Mouse (Mus musculus) gonadal fat pad, adult 2 months (tissue): ENCODE data around the gene Glipr1. TPM values are rescaled to one million over a fixed set of nuclear protein-coding genes. Genes with fewer than 3 reads are reported as not detected.
A peak's percentile ranks its signal among the peaks of the same experiment; 100 is the strongest.
"Not testable (repeated sequence)": the region's sequence is repeated elsewhere in the genome, so short reads cannot be mapped to it uniquely, and the experiment has no call there.

Experiments used
- DNase-seq: peaks from one replicate; pipeline ENCODE4 v3.0.0-alpha.2; 2012; ENCODE audit warnings: low read depth
- polyA plus RNA-seq: library from polyadenylated mRNA; depleted of rRNA; stranded (reverse); fragments of >200 nt; gene quantifications from 2 replicates; pipeline ENCODE4 v1.2.3, GENCODE M21; 2012; rRNA removed

Glipr1 gene
- polyA plus RNA-seq = 3.4 and 4.7 TPM in 2 replicates

- DNase-seq = no peak
Observed at GRCm38 (mm10) chr10:112002544-112003215, at the start of gene Glipr1. Gene Glipr1, minus strand, starts transcription at chr10:112002631.

DNA sequence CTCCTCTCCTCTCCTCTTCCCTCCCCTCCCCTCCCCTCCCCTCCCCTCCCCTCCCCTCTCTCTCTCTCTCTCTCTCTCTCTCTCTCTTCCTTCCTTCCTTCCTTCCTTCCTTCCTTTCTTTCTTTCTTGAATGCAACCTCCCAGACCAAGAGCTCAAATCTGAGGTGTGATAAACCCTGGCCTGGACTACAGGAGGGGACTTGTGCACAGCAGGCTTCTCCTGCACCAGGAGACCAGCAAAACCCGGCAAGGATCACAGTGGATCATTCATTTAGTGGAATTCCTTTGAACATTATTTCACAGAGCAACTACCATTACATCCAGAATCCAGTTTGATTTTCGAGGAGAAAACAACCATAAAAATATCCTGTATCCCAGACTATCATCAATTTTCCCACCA lies 49.5 kb upstream of the Glipr1 start:
- DNase-seq = not testable (repeated sequence)

DNA sequence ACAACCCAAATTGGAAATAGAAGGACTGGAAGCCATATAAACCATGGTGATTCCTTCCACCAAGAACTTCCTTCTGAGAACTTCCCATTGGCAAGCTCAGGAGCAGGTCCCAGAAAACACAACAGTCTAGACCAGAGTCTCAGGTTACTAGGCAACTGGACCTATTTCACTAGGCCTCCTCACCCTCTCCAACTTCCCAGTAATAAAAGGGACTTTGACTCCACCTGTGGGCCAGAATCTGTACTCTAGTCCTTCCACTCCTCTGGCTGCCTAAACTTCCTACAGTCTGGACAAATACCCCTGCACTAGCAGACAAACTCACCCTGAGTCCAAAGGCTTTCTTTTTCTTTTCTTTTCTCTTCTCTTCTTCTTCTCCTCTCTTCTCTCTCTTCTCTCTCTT lies 48.8 kb upstream of the Glipr1 start:
- no peak for DNase-seq

- not testable (repeated sequence) for DNase-seq
Observed at GRCm38 (mm10) chr10:112044283-112044682, 41.9 kb upstream of the Glipr1 start.

- not testable (repeated sequence) for DNase-seq
Observed at GRCm38 (mm10) chr10:112043523-112043922, 41.1 kb upstream of the Glipr1 start.

GRCm38 (mm10) chr10:112028689-112029088 lies 26.3 kb upstream of the Glipr1 start:
- DNase-seq = not testable (repeated sequence)

DNA sequence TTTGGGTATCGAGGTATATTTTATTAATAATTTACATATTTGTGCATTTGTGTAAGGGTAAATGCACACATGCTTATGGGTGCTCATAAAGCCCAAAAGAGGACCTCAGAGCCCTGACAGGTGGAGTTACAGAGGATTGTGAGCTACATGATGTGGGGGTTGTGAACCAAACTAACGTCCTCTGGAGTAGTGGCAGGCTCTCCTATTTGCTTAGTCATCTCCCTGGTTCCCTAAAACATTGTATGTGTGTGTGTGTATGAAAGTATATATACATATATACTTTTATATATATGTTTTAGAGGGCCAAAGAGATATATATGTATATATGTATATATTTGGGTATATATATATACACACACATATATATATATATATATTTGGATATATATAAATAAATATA lies 21.2 kb upstream of the Glipr1 start:
- DNase-seq = no peak

GRCm38 (mm10) chr10:112009511-112009910 lies 7.1 kb upstream of the Glipr1 start:
- not testable (repeated sequence) for DNase-seq

DNA sequence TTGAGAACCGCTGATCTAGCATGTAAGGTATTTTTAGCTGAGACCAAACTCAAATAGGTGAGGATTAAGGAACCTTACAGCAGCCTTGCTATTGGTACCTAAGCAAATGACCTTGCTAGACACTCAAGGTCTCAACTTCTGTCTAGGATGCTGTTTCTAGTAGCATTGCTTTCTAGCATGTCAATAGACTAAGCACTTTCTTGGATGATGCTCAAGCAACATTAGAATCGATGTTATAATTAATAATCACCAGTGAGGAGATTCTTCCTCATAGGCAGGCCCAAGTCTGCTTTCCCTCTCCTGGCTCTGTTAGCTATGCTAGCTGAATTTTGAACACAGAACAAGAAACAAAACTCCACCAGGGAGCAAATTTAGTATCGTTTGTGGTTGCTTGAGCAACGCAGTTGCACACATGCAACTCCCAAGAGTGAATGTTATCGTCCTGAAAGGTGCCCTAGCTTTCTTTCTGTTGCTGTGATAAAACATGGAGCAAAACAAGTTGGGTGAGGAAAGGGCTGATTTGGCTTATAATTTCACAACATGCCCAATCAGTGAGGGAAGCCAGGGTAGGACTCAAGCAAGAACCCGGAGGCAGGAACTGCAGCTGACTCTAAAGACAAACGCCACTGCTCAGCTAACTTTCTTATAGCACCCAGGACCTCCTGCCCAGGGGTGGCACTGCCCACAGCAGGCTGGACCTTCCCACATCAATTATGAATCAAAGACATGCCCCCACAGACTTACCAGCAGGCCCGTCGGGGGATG lies 493 bp downstream of the Glipr1 start:
- DNase-seq = no peak

DNA sequence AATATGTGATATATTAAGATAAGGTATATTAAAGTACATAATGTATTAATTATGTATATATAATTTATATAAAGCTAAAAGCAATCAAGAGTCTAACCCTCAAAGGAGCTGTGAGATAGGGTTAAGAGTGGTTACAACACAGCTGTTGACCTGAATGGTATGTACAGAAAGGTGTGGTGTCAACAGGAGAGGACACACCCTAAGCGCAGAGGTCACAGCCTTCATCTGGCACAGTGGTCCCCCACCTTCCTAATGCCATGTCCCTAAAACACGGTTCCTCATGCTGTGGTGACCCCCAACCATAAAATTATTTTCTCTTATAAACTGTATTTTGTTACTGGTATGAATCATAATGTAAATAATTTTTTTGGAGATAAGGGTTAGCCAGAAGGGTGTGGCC lies 1.1 kb downstream of the Glipr1 start:
- DNase-seq = no peak

GRCm38 (mm10) chr10:112000568-112000967 lies 1.9 kb downstream of the Glipr1 start:
- no peak for DNase-seq

DNA sequence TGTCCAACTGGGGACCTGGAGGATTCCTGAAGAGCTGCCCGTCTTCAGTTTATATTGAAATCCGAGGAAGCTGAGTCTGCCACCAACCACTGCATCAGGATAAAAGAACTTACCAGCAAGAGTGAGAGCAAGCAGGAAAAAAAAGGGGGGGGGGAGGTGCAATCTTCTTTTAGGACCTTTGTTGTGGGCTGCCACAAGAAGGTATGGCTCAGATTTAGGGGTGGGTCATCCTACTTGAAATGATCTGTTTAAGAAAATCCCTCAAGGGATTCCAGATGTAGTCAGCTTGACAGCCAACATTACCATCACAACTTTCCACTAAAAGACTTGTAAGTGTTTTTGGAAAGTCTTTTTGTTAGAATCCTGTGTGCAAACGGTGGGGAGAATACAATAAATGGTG lies 2.7 kb downstream of the Glipr1 start:
- DNase-seq = no peak

DNA sequence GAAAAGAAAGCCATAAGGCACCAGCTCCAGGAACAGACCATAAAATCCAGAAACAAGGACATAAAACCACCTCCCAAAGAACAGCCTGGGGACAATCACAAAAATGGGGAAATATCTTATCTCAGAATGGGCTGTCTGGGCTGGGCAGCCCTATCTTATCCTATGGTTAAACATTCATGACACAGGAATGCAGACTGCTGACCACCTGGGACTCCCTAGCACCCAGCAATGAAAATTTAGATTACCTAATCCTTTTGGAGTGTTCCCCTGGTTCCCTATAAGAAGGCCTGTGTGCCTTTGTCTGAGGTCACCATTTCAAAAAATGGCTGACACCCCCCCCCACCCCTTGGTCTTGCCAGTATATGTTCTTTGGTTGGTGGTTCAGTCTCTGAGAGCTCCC lies 4.8 kb downstream of the Glipr1 start:
- no peak for DNase-seq

GRCm38 (mm10) chr10:111996911-111997347 lies 5.5 kb downstream of the Glipr1 start:
- DNase-seq = no peak

- no peak for DNase-seq
Observed at GRCm38 (mm10) chr10:111996549-111996904, 5.9 kb downstream of the Glipr1 start.

GRCm38 (mm10) chr10:111995803-111996548 lies 6.5 kb downstream of the Glipr1 start:
- DNase-seq = no peak

DNA sequence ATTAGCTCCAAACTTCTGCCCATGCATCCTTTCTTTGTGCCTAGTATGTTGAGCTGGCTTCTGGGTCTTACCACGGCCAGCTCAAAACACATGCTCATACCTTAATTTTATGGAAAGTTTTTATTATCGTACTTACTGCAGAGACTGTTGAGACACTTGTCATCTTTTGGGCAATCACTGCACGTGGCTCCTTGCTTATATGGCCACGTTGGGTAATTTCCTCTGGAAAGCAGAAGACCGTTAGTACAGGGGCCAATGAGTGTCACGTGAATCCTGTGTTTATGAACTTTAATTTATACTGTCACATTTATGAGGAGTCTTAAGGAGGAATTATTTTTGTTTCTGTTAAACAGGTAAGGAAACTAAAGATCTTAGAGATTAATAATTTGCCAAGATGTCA lies 16.0 kb downstream of the Glipr1 start:
- no peak for DNase-seq

DNA sequence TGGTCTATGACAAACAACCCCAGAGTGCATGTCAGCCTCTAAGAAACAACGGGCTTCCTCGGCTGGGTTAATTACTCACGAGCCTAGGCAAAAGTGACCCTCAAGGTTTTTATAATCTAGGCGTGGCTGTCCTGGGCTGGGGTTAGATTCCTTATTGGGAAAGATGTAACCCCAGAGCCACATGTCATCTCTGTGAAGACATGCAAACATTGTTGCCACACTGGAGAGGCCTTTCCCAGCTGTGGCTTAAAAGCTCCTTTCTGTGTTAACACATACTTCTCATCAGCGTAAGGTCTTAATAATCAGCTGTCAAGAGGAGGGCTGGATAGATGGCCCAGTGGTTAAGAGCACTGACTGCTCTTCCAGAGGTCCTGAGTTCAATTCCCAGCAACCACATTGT lies 19.4 kb downstream of the Glipr1 start:
- no peak for DNase-seq

GRCm38 (mm10) chr10:111977584-111977983 lies 24.8 kb downstream of the Glipr1 start:
- DNase-seq = no peak

- peak; percentile 77 for DNase-seq
Observed at GRCm38 (mm10) chr10:111972542-111973361, 29.7 kb downstream of the Glipr1 start, which contains the start of gene Krr1. Gene Krr1, plus strand, starts transcription at chr10:111972664.

GRCm38 (mm10) chr10:111971929-111972328 lies 30.5 kb downstream of the Glipr1 start:
- DNase-seq = no peak

- no peak for DNase-seq
Observed at GRCm38 (mm10) chr10:111966394-111966793, 36.0 kb downstream of the Glipr1 start.
